Mouse (Mus musculus) lung, postnatal 0 days (tissue): ENCODE measurements around the gene Usp50.

Source experiments
- CTCF ChIP-seq: IDR thresholded peaks from 2 replicates; pipeline ENCODE4 v1.5.1; 2016; ENCODE audit warnings: antibody characterized with exemption, mild to moderate bottlenecking
- EP300 ChIP-seq: IDR thresholded peaks from 2 replicates; pipeline ENCODE4 v1.6.1; 2016; ENCODE audit warnings: antibody characterized with exemption, mild to moderate bottlenecking, control low read depth

DNA sequence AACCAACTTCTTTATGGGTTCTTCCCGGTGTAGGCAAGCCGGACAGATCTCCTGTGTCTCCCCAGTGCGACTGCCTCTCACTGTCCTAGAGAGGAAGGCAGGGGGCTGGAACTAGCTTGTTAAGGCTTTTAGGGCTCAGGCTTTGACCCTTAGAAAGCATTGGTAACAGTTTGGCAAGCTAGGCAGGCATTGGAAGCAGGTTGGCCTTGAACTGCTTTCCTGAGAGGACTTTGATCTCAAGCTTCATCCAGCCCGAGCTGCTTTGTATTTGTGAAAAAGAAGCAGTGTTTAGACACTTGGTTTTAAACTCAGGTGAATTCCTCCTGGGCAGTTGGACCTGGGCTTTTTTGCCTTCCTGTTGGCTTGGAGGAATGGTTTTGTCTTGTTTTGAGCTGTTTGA, 4.5 kb downstream of the Usp50 start:
- TF ChIP-seq CTCF (no peak), EP300 (no peak)
